Mouse (Mus musculus) effector memory CD4-positive, alpha-beta T cell, adult 7 months (primary cell): Measurements from ENCODE around the gene Ankrd13a. TPM values are rescaled to one million over a fixed set of nuclear protein-coding genes. Genes with fewer than 3 reads are reported as not detected.

ENCODE experiments used
- polyA plus RNA-seq: library from polyadenylated mRNA; unstranded; fragments of 100-300 nt; shearing (Covaris generic); gene quantifications from one replicate; pipeline ENCODE4 v1.2.1, GENCODE M21; 2017

Gene Ankrd13a
- polyA plus RNA-seq: 124 TPM

GRCm38 (mm10) chr5:114774403-114775051, at the start of gene Ankrd13a:
Gene Ankrd13a (plus strand): TSS chr5:114774677.

DNA sequence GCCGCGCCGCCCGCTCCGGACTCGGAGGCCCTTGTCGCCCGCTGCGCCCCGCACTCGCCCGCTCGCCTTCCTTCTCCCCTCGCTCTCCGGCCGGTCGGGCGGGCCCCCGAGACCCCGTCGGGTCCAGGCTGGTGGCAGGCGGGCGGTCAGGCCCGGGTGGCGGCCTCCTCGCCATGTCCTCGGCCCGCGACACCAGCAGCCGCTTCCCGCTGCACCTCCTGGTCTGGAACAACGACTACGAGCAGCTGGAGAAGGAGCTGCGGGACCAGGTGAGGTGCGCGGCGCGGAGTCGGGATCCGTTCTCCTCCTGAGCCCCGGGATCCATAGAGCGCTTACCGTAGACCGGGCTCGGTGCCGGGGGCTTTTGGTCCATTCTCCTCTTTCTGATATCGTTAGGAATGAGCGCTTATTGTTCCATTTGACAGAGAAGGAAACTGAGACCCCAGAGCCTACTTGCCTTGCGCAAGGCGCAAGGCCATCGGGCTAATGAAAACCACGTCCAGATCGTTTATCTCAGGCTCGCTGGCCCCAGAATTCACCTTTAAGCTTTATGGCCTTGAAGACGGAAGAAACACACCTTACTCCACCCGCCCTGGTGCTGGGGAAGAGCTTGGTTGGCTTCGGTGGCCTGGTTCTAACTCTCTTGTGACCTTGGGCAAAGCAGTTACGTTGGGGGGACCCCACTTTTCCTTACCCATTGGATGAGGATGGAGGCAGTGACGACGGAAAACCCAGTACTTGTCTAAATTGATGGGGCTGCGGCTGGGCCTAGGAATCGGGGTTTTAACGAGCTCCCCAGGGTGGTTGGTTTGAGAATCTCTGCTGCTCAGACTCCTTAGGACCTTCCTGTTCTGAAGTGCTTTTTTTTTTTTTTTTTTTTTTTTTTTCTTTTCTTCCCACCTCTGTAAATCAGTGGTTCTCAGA, 841 bp downstream of the Ankrd13a start, which contains the start of gene Git2:
Gene Git2, minus strand, starts transcription at position 462 of the 924 bp plus-strand sequence.

DNA sequence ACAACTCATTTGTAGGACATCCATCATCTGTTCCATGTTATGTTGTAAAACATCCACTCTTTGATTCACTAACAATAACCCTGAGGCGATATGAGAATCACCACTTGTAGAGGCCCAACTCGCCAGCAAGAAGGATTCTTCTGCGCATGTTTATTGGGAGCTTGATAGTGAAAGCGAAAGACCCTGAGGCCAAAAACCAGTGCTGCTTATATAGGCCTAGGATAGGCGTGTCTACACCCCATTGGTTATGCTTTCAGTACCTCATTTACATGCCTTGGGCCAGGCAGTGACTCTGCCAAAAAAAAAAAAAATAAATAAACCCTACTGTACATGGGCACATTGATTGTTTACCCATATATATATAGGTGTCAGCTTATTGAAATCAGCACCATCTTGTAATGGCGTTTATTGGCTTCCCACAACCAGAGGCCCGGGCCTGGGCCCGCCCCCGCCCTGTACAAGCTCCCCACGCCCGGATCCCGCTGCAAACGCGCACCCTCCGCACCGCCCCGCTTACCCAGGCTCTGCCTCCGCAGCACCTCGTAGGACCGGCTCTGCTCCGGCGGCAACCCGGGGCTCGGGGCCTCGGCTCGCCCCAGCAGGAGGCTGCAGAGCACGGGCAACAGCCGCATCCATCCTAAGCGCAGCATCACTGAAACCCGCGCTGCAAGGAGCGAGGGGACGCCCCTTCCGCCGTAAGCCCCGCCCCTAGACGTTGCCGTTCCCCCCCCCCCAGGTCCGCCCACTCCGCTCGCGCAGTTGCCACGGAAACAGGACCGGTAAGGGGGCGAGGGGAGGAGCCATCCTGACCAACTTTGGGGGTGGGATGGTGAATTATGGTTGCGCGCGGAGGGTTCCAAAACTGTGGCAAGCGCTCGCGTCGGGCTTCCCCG, 48.6 kb downstream of the Ankrd13a start, which contains the start of gene 1500011B03Rik:
Gene 1500011B03Rik, minus strand, starts transcription at position 673 of the 893 bp plus-strand sequence.

GRCm38 (mm10) chr5:114853364-114853763, 78.9 kb downstream of the Ankrd13a start, which contains the start of gene 4930519G04Rik:
Gene 4930519G04Rik (plus strand): TSS chr5:114853664.

Other genes starting within 250 kb of the Ankrd13a start
- 0.98 TPM for gene Fam222a, start 206.7 kb upstream of the Ankrd13a start, polyA plus RNA-seq
- gene Trpv4, start 116.3 kb upstream of the Ankrd13a start, polyA plus RNA-seq: 0.33 TPM
- gene Gltp, start 83.7 kb upstream of the Ankrd13a start, polyA plus RNA-seq: 103 TPM
- gene Tchp, start 66.9 kb upstream of the Ankrd13a start, polyA plus RNA-seq: 15.8 TPM
- 97.3 TPM for gene Git2, start 840 bp downstream of the Ankrd13a start, polyA plus RNA-seq
- gene 1500011B03Rik, start 48.8 kb downstream of the Ankrd13a start, polyA plus RNA-seq: 41.1 TPM
- not detected for gene 4930519G04Rik, start 79.0 kb downstream of the Ankrd13a start, polyA plus RNA-seq
- gene Gm9936, start 84.0 kb downstream of the Ankrd13a start, polyA plus RNA-seq: not detected
- 19.3 TPM for gene Oasl2, start 122.3 kb downstream of the Ankrd13a start, polyA plus RNA-seq
- 8.6 TPM for gene Oasl1, start 148.6 kb downstream of the Ankrd13a start, polyA plus RNA-seq
- gene 2210016L21Rik, start 167.5 kb downstream of the Ankrd13a start, polyA plus RNA-seq: 24.9 TPM
- not detected for gene Hnf1a, start 196.4 kb downstream of the Ankrd13a start, polyA plus RNA-seq
- gene Sppl3, start 236.5 kb downstream of the Ankrd13a start, polyA plus RNA-seq: 60.2 TPM